Comparison of ENCODE assay signal across 9 mouse cellular contexts in the genomic region with DNA sequence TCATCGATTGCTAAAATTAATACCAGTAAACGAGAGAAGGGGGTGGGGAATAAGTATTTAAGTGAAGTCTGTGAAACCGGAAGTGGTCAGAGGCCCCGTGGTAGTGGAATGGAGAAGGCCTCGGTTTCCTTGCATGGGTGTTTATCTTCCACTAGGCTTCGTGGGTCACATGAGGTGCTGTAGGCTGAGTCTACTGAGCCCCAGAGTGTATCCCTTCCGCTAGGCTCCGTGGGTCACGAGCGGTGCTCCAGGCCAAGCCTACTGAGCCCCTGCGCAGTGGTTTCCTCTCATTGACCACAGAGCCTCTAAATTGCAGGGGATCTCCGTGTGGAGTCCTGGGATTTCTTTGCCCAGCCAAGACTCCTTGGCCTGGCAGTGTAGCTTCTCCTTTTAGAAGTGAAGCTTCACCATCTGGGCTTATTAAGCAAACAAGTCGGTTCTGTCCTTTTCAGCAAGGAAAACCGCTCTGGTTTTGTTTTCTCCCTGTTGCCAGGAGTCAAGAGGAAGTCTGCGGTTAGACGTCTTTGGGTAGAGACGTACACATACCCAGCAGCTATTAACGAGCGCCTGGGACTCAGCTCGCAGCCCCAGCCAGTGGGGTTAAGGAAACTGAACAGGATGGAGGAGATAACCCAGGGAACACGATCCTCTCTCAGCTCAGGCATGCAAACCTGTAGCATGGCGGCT.
DNase-seq lines count a peak whose midpoint lies in the region; ATAC-seq and TF ChIP-seq lines count a peak whose summit lies in the region.
"Had no signal": no experiment of that assay in that cellular context is flagged by ENCODE, and none has a peak within 500 bp of the region (broad histone marks: within the 10 kb centered on the region; RNA-seq: fewer than 3 reads in every experiment).

No protein-coding gene starts in this region.

- peak; percentile 23 to 49 for DNase-seq in adrenal gland, adult (ENCODE audit: inconsistent age in 2 of 2, low spot score in 1 of 2)
- no peak for DNase-seq in adrenal gland, adult 8-10 months
- peak; percentile 27 for DNase-seq in ES-E14 (ENCODE audit: low read depth, low spot score)
- peak; percentile 88 for DNase-seq in naive thymus-derived CD4-positive, alpha-beta T cell, adult 2 months (ENCODE audit: low read depth)
- DNase-seq in embryo, embryonic 10.5 days (ENCODE audit: low spot score), result no peak
- DNase-seq in cerebellum, postnatal 4 days (ENCODE audit: low spot score in 2 of 2), result no peak
- no peak for DNase-seq in midbrain, embryonic 14.5 days

- no peaks in the 10 kb centered on the region for H3K9me3 ChIP-seq in ES-E14 (ENCODE audit: control insufficient read depth, insufficient read depth, low read depth, low read length)
- H3K9me3 ChIP-seq in limb, embryonic 13.5 days, result no peaks in the 10 kb centered on the region
- no peaks in the 10 kb centered on the region for H3K9me3 ChIP-seq in midbrain, embryonic 14.5 days (ENCODE audit: control insufficient read depth, low read length)
- H3K9me3 ChIP-seq: heart, embryonic 13.5 days had no signal

- H3K27ac ChIP-seq in ES-E14 (ENCODE audit: insufficient read depth, low read depth, low read length, poor library complexity, severe bottlenecking), result no peak overlapping the region
- peak overlapping the region; percentile 24 for H3K27ac ChIP-seq in limb, embryonic 13.5 days
- no peak overlapping the region for H3K27ac ChIP-seq in midbrain, embryonic 14.5 days (replicated peaks; ENCODE audit: low read depth, low read length)
- H3K27ac ChIP-seq: heart, embryonic 13.5 days had no signal

- in situ Hi-C loops in ES-E14 (cut with MboI; ENCODE audit: low sequenced_read_pairs in 2 of 2, unreplicated experiment in 2 of 2), result no loop called here

- WGBS in limb, embryonic 13.5 days, result 47% methylated on average over 22 of the region's 22 CpGs
- 81% methylated on average over 22 of the region's 22 CpGs for WGBS in midbrain, embryonic 14.5 days

- 0 out of 2 replicates have a peak overlapping the region, but pooled peaks have one; percentile 17 for H3K4me2 ChIP-seq in limb, embryonic 13.5 days (replicated peaks)
- no peak overlapping the region for H3K4me2 ChIP-seq in midbrain, embryonic 14.5 days (ENCODE audit: low read length)
- H3K4me2 ChIP-seq: heart, embryonic 13.5 days had no signal

- H3K4me3 ChIP-seq in ES-E14 (ENCODE audit: insufficient read depth in 1 of 2, low read depth in 1 of 2, low read length in 2 of 2, poor library complexity in 1 of 2, severe bottlenecking in 1 of 2), result peak overlapping the region; percentile 34 to 47; a peak in 2 of 4 replicates
- no peak overlapping the region for H3K4me3 ChIP-seq in limb, embryonic 13.5 days
- no peak overlapping the region for H3K4me3 ChIP-seq in midbrain, embryonic 14.5 days (replicated peaks; ENCODE audit: low read depth, low read length)
- H3K4me3 ChIP-seq: heart, embryonic 13.5 days had no signal

- peaks cover 37% of the 10 kb centered on the region for H3K27me3 ChIP-seq in limb, embryonic 13.5 days
- H3K27me3 ChIP-seq in midbrain, embryonic 14.5 days (ENCODE audit: control insufficient read depth, insufficient read depth, low read length), result peaks cover 7% of the 10 kb centered on the region; the same call in 1 of the 2 replicates

- no peaks in the 10 kb centered on the region for H3K4me1 ChIP-seq in ES-E14 (ENCODE audit: control insufficient read depth in 2 of 2, insufficient read depth in 2 of 2, low read length in 2 of 2, poor library complexity in 1 of 2)
- H3K4me1 ChIP-seq in limb, embryonic 13.5 days, result peaks cover 54% of the 10 kb centered on the region
- peaks cover 8% of the 10 kb centered on the region for H3K4me1 ChIP-seq in midbrain, embryonic 14.5 days (ENCODE audit: control insufficient read depth, insufficient read depth, low read length)

- no peak for ATAC-seq in limb, embryonic 13.5 days (ENCODE audit: low FRiP score, low read depth)
- ATAC-seq in midbrain, embryonic 14.5 days (ENCODE audit: low FRiP score, low TSS enrichment), result no peak

- H3K9ac ChIP-seq in ES-E14 (ENCODE audit: insufficient read depth, low read depth, low read length, poor library complexity, severe bottlenecking), result peak overlapping the region; percentile 6; the same call in 1 of the 2 replicates
- no peak overlapping the region for H3K9ac ChIP-seq in limb, embryonic 13.5 days
- H3K9ac ChIP-seq in midbrain, embryonic 14.5 days (replicated peaks; ENCODE audit: low read length), result no peak overlapping the region
- H3K9ac ChIP-seq: heart, embryonic 13.5 days had no signal

- H3K36me3 ChIP-seq in ES-E14 (ENCODE audit: control insufficient read depth, insufficient read depth, low read length, poor library complexity, severe bottlenecking), result no peaks in the 10 kb centered on the region
- no peaks in the 10 kb centered on the region for H3K36me3 ChIP-seq in limb, embryonic 13.5 days
- H3K36me3 ChIP-seq in midbrain, embryonic 14.5 days (ENCODE audit: control insufficient read depth, insufficient read depth, low read length), result no peaks in the 10 kb centered on the region
- H3K36me3 ChIP-seq: heart, embryonic 13.5 days had no signal

TF ChIP-seq in ES-E14, 5 proteins besides CTCF, POLR2A, EP300 and RAD21:
- TF ChIP-seq ZC3H11A (IDR thresholded peaks at IDR 0.05; ENCODE audit: borderline replicate concordance, low read depth, low read length), result no peak
- no peak for TF ChIP-seq HCFC1 (IDR thresholded peaks at IDR 0.05; ENCODE audit: borderline replicate concordance, insufficient read depth, low read length)
- TF ChIP-seq CHD2 (IDR thresholded peaks at IDR 0.05; ENCODE audit: low read depth, low read length), result no peak
- no peak for TF ChIP-seq MAFK (IDR thresholded peaks at IDR 0.05; ENCODE audit: insufficient read depth, low read depth, low read length)
- no peak for TF ChIP-seq ZNF384 (IDR thresholded peaks at IDR 0.05; ENCODE audit: low read depth, low read length)

Comparison
In these comparisons a context has a peak if more than half of its experiments do, and no peak if none do; other contexts are left out.
1. DNase-seq: peak in adrenal gland, adult (2 of 2), ES-E14 (single experiment) and naive thymus-derived CD4-positive, alpha-beta T cell, adult 2 months (single experiment); none in adrenal gland, adult 8-10 months (single experiment), embryo, embryonic 10.5 days (single experiment), cerebellum, postnatal 4 days (0 of 2) and midbrain, embryonic 14.5 days (single experiment).
2. H3K4me3 ChIP-seq: peak in ES-E14 (2 of 2); none in limb, embryonic 13.5 days (single experiment) and midbrain, embryonic 14.5 days (single experiment).